ENCODE assay signal across 8 mouse cellular contexts in the genomic region with DNA sequence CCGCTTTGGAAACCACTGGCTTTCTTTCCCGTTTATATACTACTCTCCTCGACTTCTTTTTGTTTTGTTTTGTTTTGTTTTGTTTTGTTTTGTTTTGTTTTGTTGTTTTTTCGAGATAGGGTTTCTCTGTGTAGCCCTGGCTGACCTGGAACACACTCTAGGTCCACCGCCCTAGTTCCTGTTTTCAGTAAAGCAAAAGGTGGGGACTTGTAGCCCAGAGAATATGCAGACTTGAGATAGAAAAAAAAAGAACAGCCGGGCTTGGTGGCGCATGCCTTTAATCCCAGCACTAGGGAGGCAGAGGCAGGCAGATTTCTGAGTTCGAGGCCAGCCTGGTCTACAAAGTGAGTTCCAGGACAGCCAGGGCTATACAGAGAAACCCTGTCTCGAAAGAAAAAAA. TPM values are rescaled to one million over a fixed set of nuclear protein-coding genes. Genes with fewer than 3 reads are reported as not detected.
A peak's percentile ranks its signal among the peaks of the same experiment; 100 is the strongest.
DNase-seq lines count a peak whose midpoint lies in the region; ATAC-seq and TF ChIP-seq lines count a peak whose summit lies in the region.
"Not testable (repeated sequence)": the region's sequence is repeated elsewhere in the genome, so short reads cannot be mapped to it uniquely, and the experiment has no call there.

No protein-coding gene starts in this region.

- TF ChIP-seq CTCF in lung, embryonic 14.5 days (IDR thresholded peaks at IDR 0.05; ENCODE audit: low read depth) = not testable (repeated sequence)

- H3K9ac ChIP-seq in hindbrain, embryonic 15.5 days; lung, embryonic 14.5 days; midbrain, embryonic 16.5 days (ENCODE audit: low read depth, low read length); stomach, embryonic 16.5 days (ENCODE audit: low read length): not testable (repeated sequence)

- peak overlapping the region; percentile 77 for H3K4me2 ChIP-seq in hindbrain, embryonic 15.5 days
- H3K4me2 ChIP-seq in lung, embryonic 14.5 days = peak overlapping the region; percentile 73
- H3K4me2 ChIP-seq in midbrain, embryonic 16.5 days (ENCODE audit: low read length) = peak overlapping the region; percentile 84
- H3K4me2 ChIP-seq in stomach, embryonic 16.5 days (ENCODE audit: low read depth, low read length) = peak overlapping the region; percentile 66

- peaks cover 24% of the 10 kb centered on the region for H3K4me1 ChIP-seq in erythroblast, embryonic 14.5 days (ENCODE audit: control insufficient read depth)
- not testable (repeated sequence) for H3K4me1 ChIP-seq in heart, embryonic 10.5 days; hindbrain, embryonic 15.5 days (replicated peaks); limb, embryonic 10.5 days; lung, embryonic 14.5 days (ENCODE audit: insufficient read depth); midbrain, embryonic 16.5 days (ENCODE audit: control insufficient read depth, insufficient read depth, low read length); stomach, embryonic 16.5 days (ENCODE audit: control insufficient read depth, insufficient read depth, low read length)

- peak; percentile 33 for DNase-seq in ES-CJ7 (ENCODE audit: low read depth, low spot score)
- not testable (repeated sequence) for DNase-seq in heart, embryonic 10.5 days (ENCODE audit: low spot score); limb, embryonic 10.5 days (ENCODE audit: low spot score); lung, embryonic 14.5 days

- not testable (repeated sequence) for H3K27me3 ChIP-seq in erythroblast, embryonic 14.5 days (ENCODE audit: control insufficient read depth); heart, embryonic 10.5 days (ENCODE audit: insufficient read depth, poor library complexity, severe bottlenecking); hindbrain, embryonic 15.5 days; limb, embryonic 10.5 days (ENCODE audit: low read depth, poor library complexity, severe bottlenecking); lung, embryonic 14.5 days (ENCODE audit: insufficient read depth, low read length); midbrain, embryonic 16.5 days (ENCODE audit: control insufficient read depth, insufficient read depth, low read depth, low read length); stomach, embryonic 16.5 days (ENCODE audit: control insufficient read depth, insufficient read depth, low read length)

- ATAC-seq in hindbrain, embryonic 15.5 days (ENCODE audit: low FRiP score, low read depth); lung, embryonic 14.5 days (ENCODE audit: insufficient read depth); midbrain, embryonic 16.5 days; stomach, embryonic 16.5 days (ENCODE audit: insufficient read depth, low FRiP score): not testable (repeated sequence)

- H3K36me3 ChIP-seq in erythroblast, embryonic 14.5 days (ENCODE audit: control insufficient read depth) = peaks cover 30% of the 10 kb centered on the region
- H3K36me3 ChIP-seq in heart, embryonic 10.5 days; hindbrain, embryonic 15.5 days; limb, embryonic 10.5 days; lung, embryonic 14.5 days (ENCODE audit: insufficient read depth); midbrain, embryonic 16.5 days (ENCODE audit: control insufficient read depth, insufficient read depth, low read length); stomach, embryonic 16.5 days (ENCODE audit: control insufficient read depth, insufficient read depth, low read length): not testable (repeated sequence)

- peak overlapping the region; percentile 68 for H3K4me3 ChIP-seq in erythroblast, embryonic 14.5 days (replicated peaks)
- peak overlapping the region; percentile 73 for H3K4me3 ChIP-seq in heart, embryonic 10.5 days
- peak overlapping the region; percentile 80 for H3K4me3 ChIP-seq in hindbrain, embryonic 15.5 days
- H3K4me3 ChIP-seq in limb, embryonic 10.5 days = peak overlapping the region; percentile 85; the same call in 1 of the 2 replicates
- peak overlapping the region; percentile 61 for H3K4me3 ChIP-seq in lung, embryonic 14.5 days (ENCODE audit: low read depth, low read length)
- H3K4me3 ChIP-seq in midbrain, embryonic 16.5 days (ENCODE audit: low read depth, low read length) = not testable (repeated sequence)
- H3K4me3 ChIP-seq in stomach, embryonic 16.5 days (replicated peaks; ENCODE audit: low read length) = peak overlapping the region; percentile 75

- not testable (repeated sequence) for H3K9me3 ChIP-seq in erythroblast, embryonic 14.5 days (ENCODE audit: control insufficient read depth, low read length); heart, embryonic 10.5 days; hindbrain, embryonic 15.5 days; limb, embryonic 10.5 days (replicated peaks); lung, embryonic 14.5 days (ENCODE audit: low read depth, low read length); midbrain, embryonic 16.5 days (replicated peaks; ENCODE audit: control insufficient read depth, low read length, poor library complexity, severe bottlenecking); stomach, embryonic 16.5 days (replicated peaks; ENCODE audit: control insufficient read depth, low read length)

- peak overlapping the region; percentile 90; the same call in 1 of the 2 replicates for H3K27ac ChIP-seq in heart, embryonic 10.5 days
- not testable (repeated sequence) for H3K27ac ChIP-seq in hindbrain, embryonic 15.5 days (replicated peaks); limb, embryonic 10.5 days; lung, embryonic 14.5 days (ENCODE audit: low read depth); midbrain, embryonic 16.5 days (ENCODE audit: low read length); stomach, embryonic 16.5 days (ENCODE audit: low read length)

- WGBS in heart, embryonic 10.5 days = 64% methylated on average over 9 of the region's 9 CpGs
- WGBS in hindbrain, embryonic 15.5 days = 69% methylated on average over 9 of the region's 9 CpGs
- 76% methylated on average over 9 of the region's 9 CpGs for WGBS in limb, embryonic 10.5 days
- 58% methylated on average over 9 of the region's 9 CpGs for WGBS in lung, embryonic 14.5 days
- WGBS in midbrain, embryonic 16.5 days = 70% methylated on average over 9 of the region's 9 CpGs
- WGBS in stomach, embryonic 16.5 days = 66% methylated on average over 9 of the region's 9 CpGs

RNA-seq across cellular contexts. Expression of gene Helb, which starts 0.7 kb away (rescaled TPM):
- 1.0 and 1.5 TPM in 2 replicates for polyA plus RNA-seq in erythroblast, embryonic 14.5 days (2012)
- 5.0 and 7.4 TPM in 2 replicates for polyA plus RNA-seq in heart, embryonic 10.5 days (2016; fragmentation: Nextera tagmentation; extraction: Ambion mirVana)
- 2.0 and 2.6 TPM in 2 replicates for polyA plus RNA-seq in hindbrain, embryonic 15.5 days (2015; fragmentation: Nextera tagmentation; extraction: Ambion mirVana)
- 4.9 and 6.2 TPM in 2 replicates for polyA plus RNA-seq in limb, embryonic 10.5 days (2016; fragmentation: Nextera tagmentation; extraction: Ambion mirVana)
- 4.7 and 5.4 TPM in 2 replicates for polyA plus RNA-seq in lung, embryonic 14.5 days (2014; fragmentation: Nextera tagmentation; extraction: Ambion mirVana)
- 1.5 and 1.9 TPM in 2 replicates for polyA plus RNA-seq in midbrain, embryonic 16.5 days (2015; fragmentation: Nextera tagmentation; extraction: Ambion mirVana)
- polyA plus RNA-seq in stomach, embryonic 16.5 days (2015; fragmentation: Nextera tagmentation; extraction: Ambion mirVana) = 6.3 TPM in 2 replicates
